Mouse (Mus musculus): ENCODE results near the gene Fbxw11.

The Fbxw11 gene

DNA sequence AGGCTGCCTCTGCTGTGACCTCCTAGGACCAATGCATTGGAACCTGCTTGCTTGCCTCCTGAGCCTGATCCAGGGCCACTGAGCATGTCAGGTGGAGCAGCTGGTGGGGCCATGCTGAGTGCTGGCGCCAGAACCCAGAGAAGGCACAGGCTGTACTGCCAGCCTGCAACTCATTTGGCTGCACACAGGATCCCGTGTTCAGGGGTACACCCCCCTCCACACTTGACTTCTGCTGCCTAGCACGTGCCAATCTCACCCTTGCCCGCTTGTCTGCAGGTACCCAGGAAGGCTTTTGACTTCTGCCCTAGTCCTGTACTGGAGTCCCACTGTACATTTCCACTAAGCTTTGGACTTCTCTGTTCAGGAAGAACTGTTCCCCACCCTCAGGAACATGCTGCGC lies 19.3 kb upstream of the Fbxw11 start:
- DNase-seq (ENCODE audit: low read depth in 2 of 2, low spot score in 2 of 2): no peak

DNA sequence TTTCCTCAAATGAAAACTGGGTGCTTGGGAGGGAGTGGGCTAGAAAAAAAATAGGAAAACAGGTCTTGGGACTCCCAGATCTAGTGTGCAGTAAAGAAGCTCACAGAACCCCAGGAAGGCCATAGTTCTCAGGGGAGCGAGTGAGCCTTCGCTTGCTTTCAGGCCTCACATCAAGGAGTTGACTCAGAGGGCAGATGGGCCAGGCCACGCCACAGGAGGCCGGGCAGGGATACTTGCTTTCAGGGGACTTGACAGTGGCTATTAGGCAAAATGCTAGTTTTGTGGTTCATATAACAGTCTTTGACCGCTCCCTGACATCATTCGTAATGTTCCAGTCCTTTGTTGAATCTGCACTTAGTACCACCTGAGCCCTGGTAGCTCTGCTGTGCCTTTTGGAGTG lies 18.6 kb upstream of the Fbxw11 start:
- DNase-seq (ENCODE audit: low read depth in 2 of 2, low spot score in 2 of 2): no peak

GRCm38 (mm10) chr11:32625677-32626076 lies 16.8 kb upstream of the Fbxw11 start:
- DNase-seq (ENCODE audit: low read depth in 2 of 2, low spot score in 2 of 2): peak in 1 of 2 experiments; percentile 37

- DNase-seq (ENCODE audit: low read depth in 2 of 2, low spot score in 2 of 2): no peak
Observed at GRCm38 (mm10) chr11:32626079-32626478, 16.4 kb upstream of the Fbxw11 start.

- DNase-seq (ENCODE audit: low read depth in 2 of 2, low spot score in 2 of 2): no peak
Observed at GRCm38 (mm10) chr11:32627900-32628299, 14.6 kb upstream of the Fbxw11 start.

DNA sequence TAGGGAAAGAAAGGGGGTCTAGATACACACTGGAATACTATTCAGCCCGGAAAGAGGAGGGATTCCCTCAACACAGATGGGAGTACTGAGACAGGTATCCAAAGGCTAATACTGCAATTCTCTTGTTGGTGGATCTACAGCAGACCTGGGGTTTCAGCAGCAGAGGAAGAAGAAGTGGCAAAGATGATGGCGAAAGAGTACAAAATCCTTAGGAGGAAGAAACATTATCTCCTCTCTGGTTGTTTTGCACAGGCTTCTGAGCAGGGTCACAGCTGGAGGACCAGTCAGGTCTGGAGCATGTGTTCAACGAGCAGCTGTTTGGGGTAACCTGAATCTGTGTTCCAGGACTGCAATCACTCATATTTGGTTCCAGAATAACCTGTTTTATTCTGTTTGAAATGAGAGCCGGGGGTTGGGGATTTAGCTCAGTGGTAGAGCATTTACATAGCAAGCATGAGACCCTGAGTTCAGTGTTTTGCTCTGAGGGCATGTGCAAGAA lies 12.8 kb upstream of the Fbxw11 start:
- DNase-seq (ENCODE audit: low read depth in 2 of 2, low spot score in 2 of 2): no peak

DNA sequence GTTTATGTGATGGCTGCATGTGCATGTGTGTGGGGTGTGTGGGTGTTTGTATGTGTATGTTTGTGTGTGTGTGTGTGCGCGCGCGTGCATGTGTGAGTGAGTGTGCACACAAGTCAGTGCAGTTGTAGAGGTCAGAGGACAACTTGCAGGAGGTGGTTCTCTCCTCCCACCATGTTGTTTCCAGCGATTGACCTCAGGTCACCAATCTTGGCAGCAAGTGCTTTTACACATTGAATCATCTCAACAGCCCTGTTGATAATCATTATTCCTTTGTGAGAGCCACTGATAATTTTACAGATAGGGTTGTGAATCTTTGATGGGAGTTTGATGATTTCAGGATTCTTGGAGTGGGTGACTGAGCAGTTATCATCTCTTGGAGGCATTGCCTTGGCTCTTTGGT lies 9.9 kb upstream of the Fbxw11 start:
- DNase-seq (ENCODE audit: low read depth in 2 of 2, low spot score in 2 of 2): no peak

GRCm38 (mm10) chr11:32633542-32633941 lies 9.0 kb upstream of the Fbxw11 start:
- DNase-seq (ENCODE audit: low read depth in 2 of 2, low spot score in 2 of 2): no peak

DNA sequence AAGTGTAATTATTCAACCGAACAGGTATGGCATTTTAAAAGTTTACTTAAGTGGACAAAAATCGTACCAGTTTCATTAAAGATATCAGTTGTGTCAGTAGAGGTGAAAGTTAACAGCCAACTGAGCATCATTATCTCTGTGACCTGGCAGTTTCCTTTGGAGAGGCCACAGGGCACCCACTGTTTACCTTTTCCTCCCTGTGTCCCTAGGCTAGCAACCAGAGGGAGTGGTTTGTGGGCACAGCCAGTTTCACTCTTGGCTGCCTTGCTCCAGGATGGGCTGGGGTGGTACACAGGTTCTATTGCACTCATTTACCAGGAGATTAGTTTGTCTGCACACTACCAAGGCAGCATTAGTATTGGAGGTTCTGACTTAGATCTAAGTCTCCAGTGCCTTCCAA lies 8.4 kb upstream of the Fbxw11 start:
- DNase-seq (ENCODE audit: low read depth in 2 of 2, low spot score in 2 of 2): no peak

GRCm38 (mm10) chr11:32634842-32635241 lies 7.7 kb upstream of the Fbxw11 start:
- DNase-seq (ENCODE audit: low read depth in 2 of 2, low spot score in 2 of 2): no peak

- no peak for DNase-seq (ENCODE audit: low read depth in 2 of 2, low spot score in 2 of 2)
Observed at GRCm38 (mm10) chr11:32636275-32636674, 6.2 kb upstream of the Fbxw11 start.

DNA sequence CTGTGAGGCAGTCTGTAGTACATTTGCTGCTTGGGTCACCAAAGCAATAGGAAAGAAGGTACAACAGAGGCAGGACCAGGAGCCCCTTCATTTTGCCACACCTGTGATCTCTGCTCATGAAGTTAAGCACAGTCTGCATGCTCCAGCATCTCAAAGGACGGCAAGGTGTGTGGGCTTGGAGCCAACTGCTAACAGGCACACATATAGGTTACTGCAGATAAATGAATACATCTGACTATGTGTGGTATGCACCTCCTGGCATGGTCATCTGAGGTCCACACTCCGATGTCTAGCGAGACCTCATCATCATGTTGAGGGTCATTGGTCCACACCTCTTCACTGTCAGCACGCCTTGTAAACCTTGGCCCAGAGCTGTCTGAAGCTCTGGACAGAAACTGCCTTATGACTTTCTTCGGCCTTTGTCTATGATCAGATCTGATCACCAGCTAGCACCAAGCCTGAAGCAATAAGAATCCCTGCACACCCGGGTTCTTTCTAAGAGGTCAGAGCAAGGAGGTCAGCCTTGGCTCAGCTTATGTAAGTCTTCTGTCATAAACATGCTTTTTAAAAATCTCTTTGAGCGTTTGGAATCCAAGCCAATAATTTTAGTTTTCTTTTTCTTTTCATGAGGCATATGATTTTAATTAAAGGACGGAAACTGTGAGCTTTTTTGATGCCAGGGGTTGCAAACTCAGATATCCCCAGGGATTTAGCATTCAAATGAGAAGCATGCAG lies 3.8 kb upstream of the Fbxw11 start:
- DNase-seq (ENCODE audit: low read depth in 2 of 2, low spot score in 2 of 2): no peak

DNA sequence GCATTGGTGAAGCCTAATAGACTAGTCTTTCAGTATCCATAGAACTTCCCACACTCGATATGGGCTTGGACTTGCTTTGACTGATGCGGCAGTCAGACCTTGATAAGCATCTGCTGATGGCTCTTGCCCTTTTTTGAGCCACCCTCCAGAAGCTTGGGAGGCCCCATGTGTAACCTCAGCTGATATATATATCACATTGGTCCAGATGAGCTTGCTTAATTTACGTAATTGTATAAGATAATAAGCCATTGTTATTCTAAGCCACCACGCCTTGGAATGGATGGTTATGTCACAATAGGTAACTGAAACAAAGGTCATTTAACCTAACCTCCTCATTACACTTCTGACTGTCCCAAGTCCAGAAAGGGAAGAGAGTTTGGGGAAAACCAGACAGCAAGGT lies 1.9 kb upstream of the Fbxw11 start:
- DNase-seq (ENCODE audit: low read depth in 2 of 2, low spot score in 2 of 2): no peak

DNA sequence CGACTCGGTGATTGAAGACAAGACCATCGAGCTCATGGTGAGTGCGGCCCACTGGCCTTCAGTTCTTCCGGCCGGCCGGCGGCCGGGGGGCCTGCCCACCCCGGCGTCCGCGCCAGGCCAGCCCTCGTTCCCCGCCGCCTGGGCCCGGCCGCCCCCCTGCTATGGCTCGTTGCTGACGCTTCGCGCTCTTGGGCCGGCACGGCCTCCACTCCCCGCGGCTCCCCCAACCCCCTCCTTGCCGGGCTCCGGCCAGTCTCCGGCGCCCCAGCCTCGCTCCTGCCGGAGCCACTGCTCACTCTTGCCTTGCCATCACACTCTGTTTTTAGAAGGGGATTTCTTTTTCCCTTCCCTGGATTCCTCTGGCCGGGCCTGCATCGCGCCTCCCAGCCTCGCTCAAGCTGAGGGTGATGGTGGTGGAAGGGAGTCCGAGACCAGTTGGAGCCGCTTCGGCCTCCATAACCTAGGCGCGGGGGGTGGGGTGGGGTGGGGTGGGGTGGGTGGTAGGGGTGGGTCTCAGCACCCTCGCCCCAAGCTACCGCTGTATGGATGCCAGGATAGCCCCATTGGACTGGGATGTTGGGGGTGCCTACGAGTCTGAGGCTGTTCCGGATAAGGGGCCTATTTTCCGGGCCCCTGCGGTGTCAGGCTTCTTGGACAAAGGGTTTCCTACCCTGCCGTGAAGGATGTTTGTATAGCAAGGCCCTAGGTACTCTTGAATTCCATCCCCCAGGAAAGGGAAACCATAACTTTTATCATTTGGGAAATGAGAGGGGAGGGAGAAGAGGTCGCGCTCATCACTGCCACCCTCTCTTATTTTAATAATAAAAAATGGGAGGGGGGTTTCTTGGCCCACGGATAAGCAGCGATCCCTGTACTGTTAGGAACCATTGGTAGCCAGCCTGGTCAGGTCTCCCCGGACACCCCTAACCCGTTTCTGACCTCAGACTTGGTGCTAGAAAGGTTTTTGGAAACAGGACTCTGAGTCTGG lies 669 bp downstream of the Fbxw11 start:
- no peak for DNase-seq (ENCODE audit: low read depth in 2 of 2, low spot score in 2 of 2)

DNA sequence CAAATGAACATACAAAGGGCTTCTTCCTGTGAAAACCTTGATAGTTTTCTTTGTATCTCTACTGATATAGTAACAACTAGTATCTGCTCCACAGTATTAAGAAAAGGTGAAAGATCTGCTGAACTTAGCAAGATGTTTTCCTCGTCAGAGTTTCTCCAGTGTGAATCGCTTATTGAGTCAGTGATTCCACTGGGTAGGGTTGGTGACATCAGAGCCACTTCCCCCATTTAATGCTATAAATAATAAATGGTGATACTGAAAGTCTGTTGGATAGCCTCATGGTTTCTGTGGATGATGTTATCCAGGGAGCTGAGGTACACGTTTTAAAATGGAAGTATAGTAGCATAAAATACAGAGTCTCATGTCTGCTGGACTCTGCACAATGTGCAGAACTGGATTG lies 1.5 kb downstream of the Fbxw11 start:
- DNase-seq (ENCODE audit: low read depth in 2 of 2, low spot score in 2 of 2): no peak

- no peak for DNase-seq (ENCODE audit: low read depth in 2 of 2, low spot score in 2 of 2)
Observed at GRCm38 (mm10) chr11:32647265-32647664, 4.7 kb downstream of the Fbxw11 start.

DNA sequence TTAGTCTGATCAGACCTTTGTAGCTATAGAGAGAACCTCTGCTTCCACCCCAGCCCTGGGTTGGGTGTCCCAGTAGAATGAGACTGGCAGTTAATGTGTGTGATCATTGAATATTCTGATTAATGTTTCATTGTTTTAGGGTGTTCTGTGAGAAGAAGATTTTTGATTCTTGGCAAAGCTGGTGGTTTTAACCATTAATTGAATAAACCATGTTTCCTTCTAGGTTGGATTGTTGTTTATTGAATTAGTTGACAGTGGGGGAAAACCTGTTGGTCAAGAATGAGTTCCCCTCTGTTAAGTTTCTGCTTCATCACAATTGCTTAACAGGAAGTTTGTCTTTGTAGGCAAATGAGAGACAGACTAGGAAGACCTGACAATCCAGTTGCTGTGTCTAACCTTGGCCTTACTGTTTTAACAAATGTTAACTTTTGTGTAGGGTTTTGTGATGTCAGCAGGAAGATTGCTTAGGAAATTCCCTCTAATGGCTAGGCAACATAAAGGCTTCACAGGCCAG lies 7.8 kb downstream of the Fbxw11 start:
- DNase-seq (ENCODE audit: low read depth in 2 of 2, low spot score in 2 of 2): no peak

DNA sequence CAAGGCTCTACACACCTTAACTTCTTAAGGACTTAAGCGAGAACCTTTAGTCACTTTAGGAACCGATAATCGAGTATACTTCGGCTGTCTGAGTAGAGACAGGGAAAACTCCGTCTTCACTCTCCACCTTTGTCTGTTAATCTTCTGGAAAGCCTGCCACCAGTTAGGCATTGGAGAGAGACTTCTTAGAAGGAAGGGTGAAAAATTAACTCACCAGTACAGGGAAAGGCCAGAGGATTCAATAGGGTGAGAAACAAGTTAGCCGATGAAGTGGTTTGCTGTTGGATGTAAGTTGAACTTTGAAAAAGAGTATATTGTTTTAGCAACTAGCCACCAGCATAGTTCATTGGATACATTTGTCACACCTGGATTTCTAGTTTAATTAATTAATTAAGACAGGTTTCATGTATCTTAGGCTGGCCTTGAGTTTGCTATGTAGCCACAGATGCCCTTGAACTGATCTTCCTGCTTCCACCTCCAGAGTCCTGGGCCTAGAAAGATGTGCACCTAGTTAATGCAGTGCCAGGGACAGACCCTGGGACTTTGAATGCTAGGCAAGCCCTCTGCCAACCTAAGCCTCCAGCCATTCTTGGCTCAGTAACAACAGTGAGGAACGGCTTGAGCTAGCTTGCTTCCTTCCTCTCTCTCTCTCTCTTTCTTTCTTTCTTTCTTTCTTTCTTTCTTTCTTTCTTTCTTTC lies 8.5 kb downstream of the Fbxw11 start:
- no peak for DNase-seq (ENCODE audit: low read depth in 2 of 2, low spot score in 2 of 2)

DNA sequence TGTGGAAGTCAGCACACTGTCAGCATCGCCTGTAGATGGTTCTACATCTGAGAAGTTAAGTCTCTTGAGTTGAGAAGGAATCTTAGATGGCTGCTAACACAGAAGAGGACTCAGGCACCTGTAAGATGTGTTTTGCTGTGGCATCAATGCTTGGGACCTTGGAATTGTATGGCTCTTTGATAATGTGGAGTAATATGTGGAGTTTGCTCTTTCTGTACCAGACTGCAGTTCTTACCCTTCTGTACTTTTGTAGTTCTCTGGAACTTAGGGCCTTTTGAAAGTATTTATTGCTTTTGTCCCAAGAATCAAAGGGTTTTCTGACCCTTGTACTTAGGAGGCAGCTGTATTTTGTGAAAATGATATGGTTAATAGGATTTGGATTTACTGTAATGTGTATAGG lies 9.2 kb downstream of the Fbxw11 start:
- DNase-seq (ENCODE audit: low read depth in 2 of 2, low spot score in 2 of 2): no peak

GRCm38 (mm10) chr11:32662082-32662656 lies 19.6 kb downstream of the Fbxw11 start:
- DNase-seq (ENCODE audit: low read depth in 2 of 2, low spot score in 2 of 2): no peak

DNA sequence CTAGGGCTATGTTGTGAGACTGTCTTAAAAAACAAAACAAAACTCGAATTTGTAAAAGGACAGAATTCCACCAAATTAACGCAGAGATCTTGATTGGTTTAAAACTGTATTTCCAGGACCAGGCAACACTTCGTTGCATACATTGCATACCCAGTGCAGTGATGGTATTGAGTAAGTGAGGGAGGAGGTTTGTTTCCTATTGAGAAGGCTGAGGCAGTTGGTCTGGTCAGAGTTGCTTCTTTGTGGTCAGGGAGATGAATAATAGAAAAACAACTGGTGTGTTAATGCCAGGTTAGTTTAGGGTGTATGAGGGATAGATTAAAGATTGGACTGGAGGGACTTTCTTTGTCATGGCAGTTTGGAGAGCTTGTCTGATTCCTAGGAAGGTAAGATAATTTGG lies 23.1 kb downstream of the Fbxw11 start:
- DNase-seq (ENCODE audit: low read depth in 2 of 2, low spot score in 2 of 2): no peak
